Mouse (Mus musculus) neural tube, embryonic 14.5 days (tissue): Measurements from ENCODE around the gene Sobp. TPM values are rescaled to one million over a fixed set of nuclear protein-coding genes. Genes with fewer than 3 reads are reported as not detected.

ENCODE experiments used
- polyA plus RNA-seq: library from polyadenylated mRNA; unstranded; fragments of >200 nt; fragmentation: Nextera tagmentation; extraction: Ambion mirVana; gene quantifications from 2 replicates; pipeline ENCODE4 v1.2.1, GENCODE M21; 2014

The Sobp gene
- polyA plus RNA-seq, 1 experiment from 2014 or later: 17.0 TPM

Other genes with a start within 250 kb of the Sobp start
- 1.7 and 2.4 TPM in 2 replicates for gene 9030612E09Rik, start 174 bp upstream of the Sobp start, polyA plus RNA-seq
- gene Pdss2, start 47.0 kb upstream of the Sobp start, polyA plus RNA-seq: 14.4 and 17.3 TPM in 2 replicates